Mouse (Mus musculus): ENCODE data around the gene Cnnm3.

DNA sequence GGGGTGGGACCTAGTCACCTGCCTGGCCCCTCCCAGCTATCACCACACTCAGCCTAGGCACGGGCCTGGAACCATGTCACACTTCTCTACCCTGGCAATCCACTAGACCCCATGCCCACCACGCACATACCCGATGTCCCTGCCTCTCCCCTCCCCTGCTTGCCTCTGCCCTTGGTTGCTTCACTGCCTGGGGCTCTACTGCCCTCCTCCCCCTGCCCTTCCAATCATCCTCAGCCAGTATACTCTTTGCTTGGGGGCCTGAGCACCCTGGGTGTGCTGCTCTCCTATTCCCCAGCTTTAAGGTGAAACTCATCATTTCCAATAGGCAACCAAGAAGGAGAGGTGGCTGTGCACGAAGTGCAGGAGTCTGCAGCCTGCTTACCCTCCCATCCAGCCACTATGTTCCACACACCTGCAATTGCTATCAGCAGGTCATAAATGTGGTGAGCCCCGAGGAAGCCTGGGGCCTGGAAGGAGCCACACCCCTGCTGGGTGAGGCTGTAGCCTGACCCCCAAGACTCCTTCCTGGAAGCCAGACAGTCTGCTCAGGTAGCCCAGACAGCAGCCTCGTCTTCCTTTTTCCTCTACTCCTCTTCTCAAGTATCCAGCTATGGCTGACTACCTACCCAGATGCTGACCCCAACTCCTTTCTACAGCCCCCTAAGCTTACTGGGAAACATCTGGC lies 65.5 kb downstream of the Cnnm3 start:
- TF ChIP-seq MYOG (IDR thresholded peaks at IDR 0.05; ENCODE audit: control insufficient read depth in 1 of 3, insufficient read depth in 1 of 3, insufficient read length in 2 of 3, low read depth in 2 of 3) (no peak), POLR2A (IDR thresholded peaks at IDR 0.05; ENCODE audit: insufficient read length, low read depth) (no peak), CEBPB (IDR thresholded peaks at IDR 0.05; ENCODE audit: insufficient read depth, poor library complexity, severe bottlenecking) (no peak), SRF (IDR thresholded peaks at IDR 0.05; ENCODE audit: control insufficient read depth, insufficient read length, low read depth) (no peak), TCF12 (IDR thresholded peaks at IDR 0.05; ENCODE audit: insufficient read depth, poor library complexity, severe bottlenecking) (no peak), MAX (IDR thresholded peaks at IDR 0.05; ENCODE audit: low read depth) (no peak), USF1 (IDR thresholded peaks at IDR 0.05; ENCODE audit: low read depth) (no peak), TCF3 (IDR thresholded peaks at IDR 0.05; ENCODE audit: insufficient read length, low read depth) (no peak), MYOD1 (IDR thresholded peaks at IDR 0.05; ENCODE audit: control insufficient read depth in 1 of 3, insufficient read length in 2 of 3, low read depth in 2 of 3) (no peak), E2F4 (IDR thresholded peaks at IDR 0.05; ENCODE audit: insufficient read depth) (no peak), POLR2AphosphoS2 (IDR thresholded peaks at IDR 0.05; ENCODE audit: insufficient read length, low read depth) (no peak)

Measured in myocyte (in vitro differentiated cells).